Mouse (Mus musculus) layer of hippocampus, postnatal 14 days (tissue): Measurements from ENCODE around the gene Car6. TPM values are rescaled to one million over a fixed set of nuclear protein-coding genes. Genes with fewer than 3 reads are reported as not detected.

Source experiments
- DNase-seq, 2 experiments: peaks; one replicate each; pipeline ENCODE4 v3.0.0; 2021 to 2022; ENCODE audit warnings: low spot score in 2 of 2, mixed read lengths in 1 of 2
- total RNA-seq, 2 experiments: library from RNA; stranded (reverse); gene quantifications; 2 replicates each; pipeline ENCODE4 v1.2.3; 2021

The Car6 gene
- total RNA-seq, 2 experiments from 2014 or later = not detected

DNA sequence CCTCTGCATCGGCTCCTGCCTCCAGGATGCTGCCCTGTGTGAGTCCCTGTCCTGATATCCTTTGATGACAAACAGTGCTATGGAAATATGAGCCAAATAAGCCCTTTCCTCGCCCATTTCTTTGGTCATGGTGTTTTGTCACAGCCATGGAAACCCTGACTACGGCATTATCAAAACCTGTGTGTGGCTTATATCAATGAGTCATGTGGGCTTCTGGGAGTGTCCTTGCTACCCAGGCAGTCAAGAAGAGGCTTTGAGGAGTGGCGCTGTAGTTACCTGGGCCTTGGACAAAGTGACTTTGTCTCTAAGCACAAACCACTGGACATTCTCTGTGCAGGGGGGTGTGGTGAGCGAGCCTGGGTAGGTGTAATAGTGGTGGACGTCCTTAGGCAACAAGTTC is 8.9 kb downstream of the Car6 start:
- no peak for DNase-seq

DNA sequence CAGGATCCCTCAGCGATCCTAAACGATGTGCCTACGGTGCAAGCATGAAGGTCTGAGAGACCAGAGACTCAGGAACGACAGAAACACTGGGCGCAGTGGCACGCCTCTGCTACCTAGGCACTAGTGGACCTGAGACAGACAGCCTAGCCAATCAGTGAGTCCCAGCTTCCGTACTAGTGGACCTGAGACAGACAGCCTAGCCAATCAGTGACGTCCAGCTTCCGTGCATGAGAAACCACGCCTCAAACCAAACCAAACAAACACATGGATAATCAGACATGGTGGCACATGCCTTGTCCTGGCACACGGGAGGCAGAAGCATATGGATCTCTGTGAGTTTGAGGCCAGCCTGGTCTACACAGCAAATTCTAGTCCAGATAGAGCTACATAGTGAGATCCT is 12.9 kb downstream of the Car6 start:
- DNase-seq = no peak

DNA sequence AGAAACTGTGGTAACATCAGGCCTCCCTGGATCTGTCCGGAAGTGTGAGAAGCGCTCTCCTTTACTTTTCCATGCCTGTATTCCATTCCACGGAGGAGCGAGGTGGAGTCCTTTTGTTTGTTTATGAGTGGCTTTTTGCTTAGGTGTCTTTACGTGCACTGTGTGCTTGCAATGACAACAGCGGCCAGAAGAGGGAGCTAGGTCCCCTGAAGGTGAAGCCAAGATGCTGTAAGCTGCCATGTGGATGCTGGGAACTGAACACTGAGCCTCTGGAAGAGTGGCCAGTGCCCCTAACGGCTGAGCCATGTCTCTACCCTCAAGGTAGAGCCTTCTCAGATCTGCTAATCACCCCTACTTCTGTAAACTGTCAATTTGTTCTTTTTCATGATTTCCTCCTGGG is 19.8 kb downstream of the Car6 start:
- no peak for DNase-seq

DNA sequence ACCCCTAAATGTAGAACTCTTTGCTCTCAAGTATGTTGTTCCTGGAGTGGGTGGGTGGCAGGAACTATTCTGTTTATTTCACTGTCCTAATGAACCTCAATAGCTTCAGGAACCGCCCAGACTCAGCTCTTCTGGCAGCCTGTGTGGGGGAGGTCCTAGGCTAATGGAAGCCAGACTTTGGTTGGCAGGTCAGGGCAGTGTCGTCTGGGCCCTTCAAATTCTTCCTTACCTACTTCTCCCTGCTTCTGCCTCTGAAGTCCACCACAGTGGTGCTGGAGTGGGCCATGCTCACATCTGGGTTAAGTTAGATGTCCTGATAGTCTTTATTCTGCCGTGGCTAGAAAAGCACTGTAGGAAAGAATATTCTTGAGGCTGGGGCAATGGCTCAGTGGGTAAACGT is 23.0 kb downstream of the Car6 start:
- DNase-seq = no peak

DNA sequence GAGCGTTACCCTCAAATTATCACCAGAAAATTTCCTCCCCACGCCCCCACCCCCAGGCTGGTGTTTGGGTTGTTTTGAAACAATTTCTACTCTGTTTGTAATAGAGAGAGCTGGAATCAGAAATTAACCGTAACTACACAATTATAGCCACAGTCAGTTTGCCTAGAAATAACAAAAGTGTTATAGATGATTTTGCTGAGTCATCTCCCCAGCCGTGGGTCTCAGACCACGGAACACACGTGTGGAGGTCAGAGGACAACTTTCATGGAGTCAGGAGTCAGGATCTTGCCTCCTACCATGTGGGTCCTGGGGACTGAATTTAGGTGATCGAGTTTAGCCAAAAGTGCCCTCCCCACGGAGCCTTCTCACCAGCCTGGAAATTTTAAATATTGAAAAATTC is 24.0 kb downstream of the Car6 start:
- DNase-seq = no peak

DNA sequence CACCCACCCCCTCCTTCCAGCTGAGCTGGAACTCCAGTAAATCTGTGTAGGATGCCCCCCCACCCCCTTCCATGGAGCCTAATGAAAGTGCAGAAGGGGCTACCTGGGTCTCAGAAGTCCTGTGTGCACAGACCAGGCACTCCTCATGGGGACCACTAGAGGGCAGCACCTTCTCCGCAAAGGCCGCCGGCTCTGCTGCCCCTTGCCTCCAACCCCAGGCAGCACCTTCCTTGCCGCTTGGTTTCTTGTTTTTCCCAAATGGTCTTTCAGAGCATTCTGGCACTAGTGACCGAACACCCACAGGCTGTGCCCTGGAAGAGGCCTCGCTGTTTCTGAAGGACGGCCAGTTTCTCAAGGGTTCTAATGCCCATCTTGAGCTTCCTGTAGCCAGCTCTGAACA is 24.6 kb downstream of the Car6 start:
- peak; percentile 14 to 18 for DNase-seq

DNA sequence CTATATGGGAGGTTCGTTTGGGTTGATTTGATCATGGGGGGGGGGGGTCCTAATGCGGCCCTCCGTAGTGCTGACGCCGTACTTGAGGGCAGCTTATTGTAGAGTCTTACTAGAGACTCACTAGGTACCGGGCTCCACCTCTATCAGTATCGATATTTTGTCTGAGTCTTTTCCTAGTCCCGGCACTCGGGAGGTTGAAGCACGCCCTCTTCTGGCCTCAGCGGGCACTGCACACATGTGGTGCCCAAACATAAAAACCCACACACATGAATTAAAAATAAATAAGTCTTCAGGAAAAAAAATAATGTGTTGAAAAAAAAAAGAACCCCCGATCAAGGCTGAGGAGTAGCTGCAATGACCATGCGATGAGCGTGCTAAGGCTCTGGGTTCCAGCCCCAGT is 27.1 kb downstream of the Car6 start:
- DNase-seq = no peak

DNA sequence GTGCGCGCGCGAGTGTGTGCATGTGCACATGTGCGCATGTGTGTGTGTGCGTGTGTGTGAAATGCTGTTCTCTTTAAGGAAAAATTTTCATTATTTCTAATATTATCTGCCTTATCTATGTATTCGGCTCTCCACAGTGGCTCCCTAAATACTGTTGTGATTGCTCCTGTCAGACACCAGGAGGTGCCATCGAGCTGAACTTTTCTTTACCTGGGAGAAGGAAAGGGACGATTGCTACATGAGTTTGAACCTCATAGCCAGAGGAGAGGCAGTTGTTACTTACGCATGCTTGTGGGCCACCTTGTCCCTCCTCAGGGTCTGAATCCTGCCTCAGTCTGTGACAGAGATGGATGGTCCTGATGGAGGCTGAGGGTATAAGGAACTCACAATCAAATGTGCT is 27.9 kb downstream of the Car6 start:
- DNase-seq = peak; percentile 18 to 47

DNA sequence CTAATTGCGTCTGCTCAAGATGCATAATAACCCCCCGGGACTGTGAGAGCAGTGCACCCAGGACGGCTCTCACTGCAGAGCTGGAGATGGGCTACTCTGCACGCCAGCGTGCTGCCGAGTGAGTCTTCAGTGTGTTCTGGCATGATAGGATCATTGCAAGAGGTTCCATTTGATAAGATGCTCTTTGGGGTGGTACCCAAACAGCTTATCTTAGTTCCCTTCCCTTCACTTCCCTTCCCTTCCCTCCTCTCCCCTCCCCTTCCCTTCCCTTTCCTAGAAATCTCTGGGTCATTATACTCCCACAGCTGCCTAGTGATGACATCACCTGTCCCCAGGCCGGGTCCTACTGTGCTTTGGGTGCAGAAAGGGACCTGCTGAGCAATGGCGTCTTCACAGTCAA is 29.0 kb downstream of the Car6 start:
- no peak for DNase-seq

DNA sequence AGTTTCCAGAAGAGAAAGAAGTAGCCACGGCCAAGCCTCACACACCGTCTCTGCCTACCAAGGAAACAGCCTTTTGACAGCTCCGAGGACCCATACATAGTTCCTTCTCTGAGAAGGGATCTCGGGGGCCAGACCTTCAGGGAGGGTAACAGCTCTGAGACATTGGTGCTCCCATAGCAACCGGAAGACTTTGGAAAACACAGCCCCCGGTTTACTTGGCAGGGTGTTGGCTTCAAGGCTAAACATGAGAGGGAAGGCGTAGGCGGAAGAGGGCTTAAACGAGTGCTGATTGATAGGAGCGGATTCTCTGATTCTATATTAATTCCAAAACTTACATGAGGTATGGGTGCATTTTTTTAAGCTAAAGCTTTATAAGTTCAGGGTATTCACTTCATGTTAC is 32.7 kb downstream of the Car6 start:
- DNase-seq = peak; percentile 4 to 15

DNA sequence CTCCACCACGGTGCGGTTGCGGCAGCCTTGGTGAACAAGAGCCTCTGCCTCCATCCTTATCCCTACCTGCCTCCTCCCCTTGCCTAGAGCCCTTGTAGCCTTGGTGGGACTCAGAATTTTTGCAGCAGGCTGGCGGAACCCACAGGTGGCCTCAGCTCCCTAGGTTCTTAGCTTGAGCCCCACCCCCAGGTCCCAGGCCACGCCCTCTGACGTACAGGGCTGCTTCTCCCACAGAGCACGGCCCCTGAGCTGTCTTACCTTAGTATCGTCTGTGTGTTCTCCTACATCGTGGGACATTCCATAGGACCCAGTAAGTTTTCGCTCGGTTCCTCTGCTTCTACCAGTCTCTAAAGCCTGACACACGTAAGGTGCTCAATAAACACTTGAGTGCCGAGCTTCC is 36.3 kb downstream of the Car6 start:
- DNase-seq = no peak

DNA sequence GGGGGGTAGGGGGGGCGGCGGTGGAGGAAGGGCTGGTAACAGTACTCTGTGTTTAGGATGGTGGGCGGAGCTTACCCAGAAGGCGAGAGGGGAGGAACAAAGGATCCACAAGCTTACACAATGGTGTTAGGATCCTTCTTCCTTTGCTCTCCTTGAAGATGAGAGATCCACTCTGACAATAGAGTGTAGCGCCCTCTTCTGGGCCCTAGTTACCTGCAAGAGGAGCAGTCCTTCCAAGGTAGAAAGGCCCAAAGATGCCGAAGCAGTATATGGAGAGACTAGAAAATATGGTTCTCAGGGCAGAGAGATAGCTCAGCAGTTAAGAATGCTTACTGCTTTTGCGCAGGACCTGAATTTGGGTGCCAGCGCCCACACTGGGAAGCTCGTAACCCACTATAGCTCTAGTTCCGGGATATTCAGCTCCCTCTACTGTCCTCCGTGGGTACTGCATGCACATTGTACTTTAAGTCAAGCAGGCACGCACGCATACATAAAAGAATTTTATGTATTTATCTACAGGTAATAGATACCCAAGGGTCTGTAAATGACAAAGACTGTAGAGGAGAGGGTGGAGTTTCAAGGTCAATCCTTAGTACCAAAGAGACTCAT is 38.5 kb downstream of the Car6 start:
- DNase-seq = no peak

DNA sequence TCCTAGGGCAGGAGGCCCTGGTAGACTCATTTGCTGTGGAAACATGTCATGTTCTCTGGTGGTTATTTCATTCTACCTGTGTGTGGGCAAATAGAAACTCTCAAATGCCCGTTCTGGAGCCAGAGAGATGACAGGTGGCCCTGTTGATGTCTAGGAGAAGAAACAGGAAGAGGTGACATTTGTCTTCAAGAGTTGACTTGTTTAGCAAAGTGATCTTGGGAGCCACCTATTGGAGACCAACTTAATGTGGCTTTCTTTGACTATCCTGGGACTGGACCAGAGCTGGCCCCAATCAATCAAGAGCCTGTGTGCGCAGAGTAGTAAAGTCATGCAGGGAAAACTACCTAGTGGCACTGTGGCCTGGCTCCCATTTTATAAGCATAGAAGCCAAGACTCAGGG is 41.7 kb downstream of the Car6 start:
- no peak for DNase-seq

DNA sequence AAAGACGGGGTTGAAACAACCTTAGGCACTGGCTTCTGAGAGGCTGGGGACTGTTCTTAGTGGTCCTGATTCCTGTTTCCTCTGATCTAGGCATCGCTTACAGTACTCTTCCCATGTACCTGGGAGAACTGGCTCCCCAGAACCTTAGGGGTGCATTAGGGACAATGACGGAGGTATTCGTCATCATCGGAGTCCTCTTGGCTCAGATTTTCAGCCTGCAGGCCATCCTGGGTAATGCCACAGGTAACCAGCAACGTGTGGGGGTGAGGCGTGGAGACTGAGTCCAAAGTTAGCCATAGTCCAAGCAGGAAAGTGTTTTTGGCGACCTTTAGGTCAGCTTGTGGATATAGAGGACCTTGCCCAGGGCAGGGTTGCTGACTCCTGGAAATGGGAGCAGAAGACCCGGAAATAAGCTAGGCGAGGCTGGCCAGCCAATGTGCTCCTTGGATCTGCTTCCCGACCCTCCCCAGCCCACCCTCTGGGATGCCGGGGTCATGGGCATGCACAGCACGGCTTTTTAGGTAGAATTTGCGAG is 43.7 kb downstream of the Car6 start:
- DNase-seq = no peak

DNA sequence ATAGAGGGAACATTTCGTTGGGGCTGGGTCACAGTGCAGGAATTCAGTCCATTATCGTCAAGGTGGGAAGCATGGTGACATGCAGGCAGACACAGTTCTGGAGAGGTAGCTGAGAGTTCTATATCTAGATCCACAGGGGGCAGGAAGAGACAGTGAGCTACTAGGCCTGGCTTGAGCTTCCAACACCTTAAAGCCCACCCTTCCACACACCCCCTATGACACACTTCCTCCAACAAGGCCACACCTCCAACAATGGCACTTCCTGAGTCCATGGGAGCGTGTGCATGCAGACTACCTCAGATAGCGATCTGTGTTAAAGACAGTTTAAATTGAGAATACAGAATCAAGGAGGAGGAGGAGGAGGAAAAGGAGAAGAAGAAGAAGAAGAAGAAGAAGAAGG is 45.4 kb downstream of the Car6 start:
- DNase-seq = no peak

DNA sequence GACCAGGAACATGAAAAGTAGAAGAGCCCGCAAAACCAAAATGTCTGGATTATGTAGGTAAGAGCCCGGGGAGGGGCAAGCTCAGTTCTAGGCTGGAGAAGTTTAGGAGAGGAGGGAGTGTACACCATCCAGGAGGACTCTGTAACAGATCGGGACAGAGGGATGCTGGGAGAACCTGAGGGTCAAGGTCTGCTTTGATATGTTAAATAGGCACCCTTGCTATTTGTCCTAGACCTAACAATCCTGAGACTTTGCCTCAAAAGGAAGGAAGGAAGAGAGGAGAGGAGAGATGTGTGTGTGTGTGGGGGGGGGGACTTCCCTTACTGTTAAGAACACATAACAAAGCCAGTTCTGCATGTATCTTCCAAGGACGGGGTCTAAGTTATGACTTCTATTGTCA is 45.8 kb downstream of the Car6 start:
- DNase-seq = no peak

DNA sequence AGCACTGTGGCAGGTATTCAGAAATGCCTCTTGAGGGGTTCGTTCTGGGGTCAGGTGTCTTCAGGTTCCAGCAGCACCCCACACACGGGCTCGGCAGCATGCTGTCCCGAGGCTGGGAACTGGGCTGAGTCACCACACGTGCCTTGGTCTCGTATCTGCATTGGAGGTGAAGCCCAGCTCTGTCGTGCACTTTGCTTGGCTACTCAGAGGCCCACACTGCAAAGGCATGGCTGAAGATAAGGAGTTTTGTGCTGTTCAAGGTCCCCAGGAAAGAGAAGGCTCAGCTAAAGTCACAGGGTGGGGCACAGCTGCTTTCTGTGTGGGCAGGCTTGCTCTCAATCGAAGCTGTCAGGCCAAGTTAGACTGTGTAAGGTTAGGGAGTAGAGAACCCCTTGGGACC is 48.6 kb downstream of the Car6 start:
- no peak for DNase-seq

DNA sequence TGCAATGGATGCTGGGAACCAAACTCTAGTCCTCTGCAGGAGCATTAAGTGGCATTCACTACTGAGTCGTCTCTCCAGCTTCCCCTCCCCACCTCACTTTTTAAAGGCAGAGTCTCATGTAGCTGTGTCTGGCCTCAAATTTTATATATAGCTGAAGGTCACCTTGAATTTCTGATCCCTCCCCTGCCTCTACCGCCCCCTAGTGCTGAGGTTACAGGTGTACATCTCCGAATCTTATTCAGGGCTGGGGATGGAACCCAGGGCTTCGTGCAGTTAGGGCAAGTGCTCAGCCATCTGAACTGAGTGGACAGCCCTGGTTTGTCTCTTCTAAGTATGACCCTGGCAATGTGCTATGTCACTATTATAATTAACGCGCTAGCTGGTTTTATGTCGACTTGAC is 50.1 kb downstream of the Car6 start:
- DNase-seq = no peak

DNA sequence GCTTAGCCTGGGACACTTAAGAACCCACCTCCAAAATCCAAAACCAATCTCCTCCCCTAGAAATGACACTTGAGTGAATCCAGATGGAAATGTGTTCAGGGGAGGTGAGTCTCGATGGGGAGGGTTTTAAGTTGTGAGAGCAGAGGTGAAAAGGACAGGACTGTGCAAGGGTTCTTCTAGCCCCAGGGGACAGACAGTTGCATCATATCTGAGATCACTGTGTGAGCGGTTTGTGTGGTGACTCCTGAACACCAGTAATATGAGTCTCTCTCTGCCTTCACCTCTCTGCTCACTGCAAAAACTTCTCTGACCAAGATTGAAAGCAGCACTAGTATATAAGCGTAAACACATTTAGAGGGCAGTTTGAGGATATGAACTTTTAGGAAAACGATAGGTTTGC is 54.8 kb downstream of the Car6 start:
- DNase-seq = no peak

DNA sequence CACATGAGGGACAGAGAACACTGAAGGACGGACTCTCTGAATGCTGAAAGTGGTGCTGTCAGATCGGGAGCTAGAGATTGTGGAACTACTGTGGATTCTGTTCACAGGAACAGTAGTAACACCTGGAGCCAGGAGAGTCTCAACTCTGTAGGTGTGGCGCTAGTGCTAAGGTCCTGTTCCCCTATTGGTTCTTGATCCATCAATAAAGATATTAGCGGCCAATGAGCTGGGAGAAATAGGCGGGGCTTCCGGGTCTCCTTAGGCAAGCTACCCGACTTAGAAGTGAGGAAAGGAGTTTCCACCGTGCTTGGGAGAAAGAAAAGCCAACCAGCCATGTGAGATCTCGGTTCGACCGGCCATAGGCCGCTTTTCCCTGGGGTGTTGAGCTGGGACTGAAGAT is 56.9 kb downstream of the Car6 start:
- DNase-seq = no peak

DNA sequence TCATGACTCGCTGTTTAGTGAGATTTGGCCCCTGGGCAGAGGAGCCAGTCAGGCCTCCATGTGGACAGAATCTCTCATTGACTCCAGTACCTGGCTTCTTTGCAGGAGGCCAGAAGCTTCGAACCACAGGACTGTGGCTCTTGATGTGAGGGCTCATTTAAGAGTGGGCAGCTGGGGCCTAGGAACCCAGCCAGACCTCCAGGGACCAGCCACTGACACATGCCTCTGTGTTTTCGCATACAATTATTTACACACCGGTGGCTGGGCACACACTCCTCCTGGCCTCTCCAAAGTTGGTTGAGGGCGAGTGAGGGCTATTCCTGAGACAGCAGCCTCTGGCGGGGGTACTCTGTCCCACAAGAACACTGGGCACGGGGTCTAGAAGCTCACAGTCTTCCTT is 60.8 kb downstream of the Car6 start:
- no peak for DNase-seq

DNA sequence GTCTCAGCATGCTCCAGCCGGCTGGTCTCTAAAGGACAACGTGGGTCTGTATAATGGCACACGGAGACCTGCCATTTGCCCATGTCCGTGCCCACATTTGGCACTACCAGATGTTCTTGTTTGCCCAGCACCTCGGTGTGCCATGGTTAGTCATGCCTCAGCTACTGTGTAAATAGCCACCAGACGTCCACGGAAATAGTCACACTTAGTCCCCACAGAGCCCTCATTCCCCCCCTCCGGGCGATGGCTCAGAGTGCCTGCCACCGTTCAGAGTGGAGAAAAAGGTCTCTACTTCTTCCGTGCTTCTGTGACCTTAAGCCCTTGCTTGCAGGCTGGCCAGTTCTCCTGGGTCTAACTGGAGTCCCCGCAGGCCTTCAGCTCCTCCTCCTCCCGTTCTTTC is 62.0 kb downstream of the Car6 start:
- no peak for DNase-seq

DNA sequence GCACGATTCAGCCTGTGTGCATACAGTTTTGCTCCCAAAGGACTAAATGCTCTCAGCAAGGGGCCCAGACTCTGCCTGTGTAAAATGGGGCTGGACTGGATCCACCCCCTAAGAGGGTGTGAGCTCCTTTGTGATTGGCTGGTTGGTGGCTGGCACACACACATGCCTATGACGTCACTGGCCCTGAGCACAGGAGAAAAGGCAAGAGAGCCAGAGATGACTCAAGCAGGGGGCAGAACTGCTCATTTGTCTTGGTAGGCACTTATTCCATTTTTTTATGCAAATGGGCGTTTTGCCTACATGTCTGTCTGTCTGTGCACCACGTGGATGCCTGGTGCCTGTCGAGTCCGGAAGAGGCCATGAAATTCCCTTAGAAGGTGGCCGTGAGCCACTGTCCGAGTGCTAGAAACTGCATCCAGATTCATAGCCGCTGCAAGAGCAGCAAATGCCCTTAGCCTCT is 63.0 kb downstream of the Car6 start:
- DNase-seq = peak; percentile 36 to 59
